Mouse (Mus musculus) liver, postnatal 0 days (tissue): Measurements from ENCODE around the gene Inafm2. TPM values are rescaled to one million over a fixed set of nuclear protein-coding genes. Genes with fewer than 3 reads are reported as not detected.

ENCODE experiments used
- ATAC-seq: fragments of 200-750 bp; cut with Nextera tagmentation; 2 replicates; pipeline ENCODE4 v1.8.0; 2017; ENCODE audit warnings: mild to moderate bottlenecking, moderate library complexity
- DNase-seq: peaks from one replicate; pipeline ENCODE4 v3.0.0-alpha.2; 2016
- H3K27ac ChIP-seq: fragments of 300-500 bp; sonication (generic); 2 replicates; pipeline ENCODE4 v1.5.1; 2014; ENCODE audit warnings: antibody characterized with exemption, moderate library complexity, mild to moderate bottlenecking, low read depth
- H3K27me3 ChIP-seq: fragments of 300-500 bp; sonication (generic); 2 replicates; pipeline ENCODE4 v1.6.1; 2014; ENCODE audit warnings: low read length, control low read depth, mixed read lengths; ENCODE audit not compliant: insufficient read depth
- H3K36me3 ChIP-seq: fragments of 300-500 bp; sonication (generic); replicated peaks from 2 replicates; pipeline ENCODE4 v1.6.1; 2014; ENCODE audit warnings: mild to moderate bottlenecking, control low read depth, low read length, moderate library complexity, mixed read lengths; ENCODE audit not compliant: insufficient read depth
- H3K4me1 ChIP-seq: fragments of 300-500 bp; sonication (generic); 2 replicates; pipeline ENCODE4 v1.6.1; 2014; ENCODE audit warnings: antibody characterized with exemption, mild to moderate bottlenecking, control low read depth; ENCODE audit not compliant: insufficient read depth
- H3K4me2 ChIP-seq: fragments of 300-500 bp; sonication (generic); 2 replicates; pipeline ENCODE4 v1.6.1; 2014; ENCODE audit warnings: low read depth, mild to moderate bottlenecking, low read length, moderate library complexity, mixed read lengths
- H3K4me3 ChIP-seq: fragments of 300-500 bp; sonication (generic); 2 replicates; pipeline ENCODE4 v1.5.1; 2014; ENCODE audit warnings: low read depth, low read length
- H3K9ac ChIP-seq: fragments of 300-500 bp; sonication (generic); replicated peaks from 2 replicates; pipeline ENCODE4 v1.6.1; 2014; ENCODE audit warnings: mild to moderate bottlenecking, moderate library complexity
- H3K9me3 ChIP-seq: fragments of 300-500 bp; sonication (generic); 2 replicates; pipeline ENCODE4 v1.6.1; 2016; ENCODE audit warnings: mild to moderate bottlenecking, control low read depth, low read length, mixed read lengths
- CTCF ChIP-seq: sonication (generic); IDR thresholded peaks from 2 replicates; pipeline ENCODE4 v1.5.1; 2016; ENCODE audit warnings: antibody characterized with exemption, low read depth
- EP300 ChIP-seq: IDR thresholded peaks from 2 replicates; pipeline ENCODE4 v1.6.1; 2016; ENCODE audit warnings: antibody characterized with exemption, low read depth, mild to moderate bottlenecking
- WGBS: fragments of 180-500 bp; shearing (Covaris S2); extraction: QIAGEN DNeasy Blood & Tissue Kit; methylation state at CpG from one replicate; pipeline ENCODE4 v1.1.7; 2014; ENCODE audit not compliant: insufficient replicate concordance; 5-methylcytosine and 5-hydroxymethylcytosine counted together
- polyA plus RNA-seq: library from polyadenylated mRNA; unstranded; fragments of >200 nt; fragmentation: Nextera tagmentation; extraction: Ambion mirVana; gene quantifications from 2 replicates; pipeline ENCODE4 v1.2.1, GENCODE M21; 2015

Inafm2 gene
- polyA plus RNA-seq, 1 experiment from 2014 or later, result 14.7 TPM

GRCm38 (mm10) chr2:118790551-118791525 is 45.3 kb downstream of the Inafm2 start:
- no peak overlapping the region for H3K27ac ChIP-seq
- peak; percentile 78 for DNase-seq
- no peaks in the 10 kb centered on the region for H3K36me3 ChIP-seq
- 29% methylated on average over 44 of the region's 44 CpGs for WGBS
- peaks cover 6% of the 10 kb centered on the region for H3K4me1 ChIP-seq
- 0 out of 2 replicates have a peak overlapping the region, but pooled peaks have one; percentile 5 for H3K4me3 ChIP-seq
- no peak for TF ChIP-seq EP300
- peak; percentile 85 for TF ChIP-seq CTCF
- no peaks in the 10 kb centered on the region for H3K9me3 ChIP-seq
- peak overlapping the region; percentile 15 for H3K4me2 ChIP-seq
- ATAC-seq, result peak; percentile 75
- H3K9ac ChIP-seq, result no peak overlapping the region
- peaks cover 5% of the 10 kb centered on the region; the same call in 1 of the 2 replicates for H3K27me3 ChIP-seq

DNA sequence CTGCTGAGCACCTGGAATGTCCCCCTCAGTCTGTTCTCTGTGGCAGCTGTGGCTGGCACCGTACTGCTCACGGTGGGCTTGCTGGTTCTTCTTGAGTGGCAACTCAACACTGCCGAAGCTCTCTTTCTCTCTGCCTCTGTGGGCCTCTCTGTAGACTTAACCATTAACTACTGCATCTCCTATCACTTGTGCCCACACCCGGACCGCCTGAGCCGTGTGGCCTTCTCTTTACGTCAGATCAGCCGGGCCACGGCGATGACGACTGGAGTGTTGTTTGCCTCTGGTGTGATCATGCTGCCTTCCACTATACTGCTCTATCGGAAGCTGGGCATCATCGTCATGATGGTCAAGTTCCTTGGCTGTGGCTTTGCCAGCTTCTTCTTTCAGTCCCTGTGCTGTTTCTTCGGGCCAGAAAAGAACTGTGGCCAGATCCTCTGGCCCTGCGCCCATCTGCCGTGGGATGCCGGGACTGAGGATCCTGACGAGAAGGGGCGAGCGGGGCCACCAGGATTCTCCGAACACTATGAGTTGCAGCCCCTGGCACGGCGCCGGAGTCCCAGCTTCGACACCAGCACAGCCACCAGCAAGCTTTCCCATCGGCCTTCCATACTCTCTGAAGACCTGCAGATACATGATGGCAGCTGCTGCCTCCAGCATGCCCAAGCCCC is 46.2 kb downstream of the Inafm2 start:
- peaks cover 4% of the 10 kb centered on the region; the same call in 1 of the 2 replicates for H3K27me3 ChIP-seq
- H3K9me3 ChIP-seq, result no peaks in the 10 kb centered on the region
- no peak overlapping the region for H3K9ac ChIP-seq
- H3K4me1 ChIP-seq, result peaks cover 6% of the 10 kb centered on the region
- no peak overlapping the region for H3K4me2 ChIP-seq
- no peaks in the 10 kb centered on the region for H3K36me3 ChIP-seq
- DNase-seq (no peak), ATAC-seq (no peak)
- no peak overlapping the region for H3K4me3 ChIP-seq
- WGBS, result 82% methylated on average over 26 of the region's 26 CpGs
- no peak for TF ChIP-seq CTCF
- no peak for TF ChIP-seq EP300
- no peak overlapping the region for H3K27ac ChIP-seq

- DNase-seq, result no peak
- no peak overlapping the region for H3K4me2 ChIP-seq
- no peak for ATAC-seq
- peaks cover 5% of the 10 kb centered on the region; the same call in 1 of the 2 replicates for H3K27me3 ChIP-seq
- no peak overlapping the region for H3K4me3 ChIP-seq
- H3K27ac ChIP-seq, result no peak overlapping the region
- H3K4me1 ChIP-seq, result peaks cover 6% of the 10 kb centered on the region
- H3K36me3 ChIP-seq, result no peaks in the 10 kb centered on the region
- H3K9ac ChIP-seq, result no peak overlapping the region
- TF ChIP-seq EP300 (no peak), CTCF (no peak)
- H3K9me3 ChIP-seq, result no peaks in the 10 kb centered on the region
- WGBS, result 76% methylated on average over 4 of the region's 4 CpGs
Measured at GRCm38 (mm10) chr2:118792259-118792613, 46.7 kb downstream of the Inafm2 start.

- H3K27ac ChIP-seq, result no peak overlapping the region
- H3K4me3 ChIP-seq, result no peak overlapping the region
- peaks cover 5% of the 10 kb centered on the region; the same call in 1 of the 2 replicates for H3K27me3 ChIP-seq
- no peak overlapping the region for H3K4me2 ChIP-seq
- H3K9me3 ChIP-seq, result no peaks in the 10 kb centered on the region
- no peaks in the 10 kb centered on the region for H3K36me3 ChIP-seq
- 39% methylated on average over 4 of the region's 4 CpGs for WGBS
- ATAC-seq (no peak), DNase-seq (no peak)
- no peak overlapping the region for H3K9ac ChIP-seq
- H3K4me1 ChIP-seq, result peaks cover 6% of the 10 kb centered on the region
- TF ChIP-seq EP300, result no peak
- TF ChIP-seq CTCF, result no peak
Measured at GRCm38 (mm10) chr2:118793636-118794035, 48.1 kb downstream of the Inafm2 start.

Other genes starting within 250 kb of the Inafm2 start
- 1.3 TPM in 2 replicates for gene Bmf, start 196.1 kb upstream of the Inafm2 start, polyA plus RNA-seq
- 12.7 and 15.7 TPM in 2 replicates for gene Bub1b, start 147.5 kb upstream of the Inafm2 start, polyA plus RNA-seq
- gene Pak6, start 82.5 kb upstream of the Inafm2 start, polyA plus RNA-seq, result 0.08 and 0.15 TPM in 2 replicates
- 0.02 TPM in 1 of 2 replicates, not detected in the other for gene Ankrd63, start 41.8 kb upstream of the Inafm2 start, polyA plus RNA-seq
- gene Plcb2, start 17.3 kb upstream of the Inafm2 start, polyA plus RNA-seq, result 1.7 and 1.9 TPM in 2 replicates
- gene Ccdc9b, start 16.9 kb downstream of the Inafm2 start, polyA plus RNA-seq, result 0.36 and 0.52 TPM in 2 replicates
- gene Phgr1, start 27.0 kb downstream of the Inafm2 start, polyA plus RNA-seq, result not detected in 2 replicates
- gene Disp2, start 34.0 kb downstream of the Inafm2 start, polyA plus RNA-seq, result 0.06 and 0.14 TPM in 2 replicates
- 28.8 and 31.4 TPM in 2 replicates for gene Knstrn, start 68.2 kb downstream of the Inafm2 start, polyA plus RNA-seq
- 47.0 and 50.4 TPM in 2 replicates for gene Ivd, start 116.2 kb downstream of the Inafm2 start, polyA plus RNA-seq
- 2.4 and 2.5 TPM in 2 replicates for gene Bahd1, start 154.6 kb downstream of the Inafm2 start, polyA plus RNA-seq
- 4.0 and 4.5 TPM in 2 replicates for gene Chst14, start 180.7 kb downstream of the Inafm2 start, polyA plus RNA-seq